ENCODE assay signal across 10 mouse cellular contexts in genomic region chr13:28633541-28634041, GRCm38 (mm10).
DNase-seq lines count a peak whose midpoint lies in the region; ATAC-seq lines count a peak whose summit lies in the region.
"Had no signal": no experiment of that assay in that cellular context is flagged by ENCODE, and none has a peak within 500 bp of the region (broad histone marks: within the 10 kb centered on the region; RNA-seq: fewer than 3 reads in every experiment).

No protein-coding gene starts in this region.

- no peaks in the 10 kb centered on the region for H3K9me3 ChIP-seq in heart, embryonic 11.5 days (replicated peaks; ENCODE audit: control insufficient read depth, low read length)
- no peaks in the 10 kb centered on the region for H3K9me3 ChIP-seq in embryonic facial prominence, embryonic 12.5 days
- H3K9me3 ChIP-seq: limb, embryonic 15.5 days had no signal

- H3K27ac ChIP-seq in heart, embryonic 11.5 days (ENCODE audit: low read depth, low read length) = no peak overlapping the region
- peak overlapping the region; percentile 86 for H3K27ac ChIP-seq in embryonic facial prominence, embryonic 12.5 days
- H3K27ac ChIP-seq: limb, embryonic 15.5 days had no signal

- 52% methylated on average over 5 of the region's 5 CpGs for WGBS in heart, embryonic 11.5 days (ENCODE audit: insufficient replicate concordance)
- WGBS in embryonic facial prominence, embryonic 12.5 days = 23% methylated on average over 5 of the region's 5 CpGs

- H3K4me2 ChIP-seq in heart, embryonic 11.5 days = no peak overlapping the region
- H3K4me2 ChIP-seq in embryonic facial prominence, embryonic 12.5 days (replicated peaks) = no peak overlapping the region
- H3K4me2 ChIP-seq: limb, embryonic 15.5 days had no signal

- no peak overlapping the region for H3K9ac ChIP-seq in heart, embryonic 11.5 days (ENCODE audit: low read depth, low read length)
- no peak overlapping the region for H3K9ac ChIP-seq in embryonic facial prominence, embryonic 12.5 days
- H3K9ac ChIP-seq: limb, embryonic 15.5 days had no signal

- intact Hi-C loops in gastrocnemius, postnatal 14 days (cut with DNase I; ENCODE audit: low total_unique reads) = no loop called here

- H3K4me1 ChIP-seq in heart, embryonic 11.5 days (ENCODE audit: control insufficient read depth, insufficient read depth, low read length) = peaks cover 26% of the 10 kb centered on the region
- H3K4me1 ChIP-seq in embryonic facial prominence, embryonic 12.5 days = peaks cover 54% of the 10 kb centered on the region

- no peak for ATAC-seq in heart, embryonic 11.5 days (replicated peaks; ENCODE audit: insufficient number of reproducible peaks, low FRiP score, low TSS enrichment)
- no peak for ATAC-seq in embryonic facial prominence, embryonic 12.5 days (ENCODE audit: insufficient number of reproducible peaks, insufficient read depth, low FRiP score, low TSS enrichment)

- no peak overlapping the region for H3K4me3 ChIP-seq in heart, embryonic 11.5 days (ENCODE audit: low read depth, low read length)
- no peak overlapping the region for H3K4me3 ChIP-seq in embryonic facial prominence, embryonic 12.5 days
- H3K4me3 ChIP-seq: limb, embryonic 15.5 days had no signal

- H3K36me3 ChIP-seq in heart, embryonic 11.5 days (ENCODE audit: control insufficient read depth, insufficient read depth, low read length) = no peaks in the 10 kb centered on the region
- peaks cover 8% of the 10 kb centered on the region; the same call in 1 of the 2 replicates for H3K36me3 ChIP-seq in embryonic facial prominence, embryonic 12.5 days
- H3K36me3 ChIP-seq: limb, embryonic 15.5 days had no signal

- no peaks in the 10 kb centered on the region for H3K27me3 ChIP-seq in heart, embryonic 11.5 days (ENCODE audit: control insufficient read depth, insufficient read depth, low read length)
- no peaks in the 10 kb centered on the region for H3K27me3 ChIP-seq in embryonic facial prominence, embryonic 12.5 days
- H3K27me3 ChIP-seq: limb, embryonic 15.5 days had no signal

- peak; percentile 81 for DNase-seq in heart, adult 11 months
- DNase-seq in 3T3-L1 (ENCODE audit: low read depth, low spot score) = peak; percentile 49
- peak; percentile 52 for DNase-seq in kidney, postnatal 14 days
- DNase-seq in gastrocnemius, postnatal 14 days = no peak
- no peak for DNase-seq in gastrocnemius, postnatal 25 days
- DNase-seq in lung, postnatal 10 days = no peak
- DNase-seq: cerebellum, adult 9-11 months had no signal

Comparison
In these comparisons a context has a peak if more than half of its experiments do, and no peak if none do; other contexts are left out.
1. DNase-seq: peak in heart, adult 11 months (single experiment), 3T3-L1 (single experiment) and kidney, postnatal 14 days (single experiment); none in gastrocnemius, postnatal 14 days (single experiment), gastrocnemius, postnatal 25 days (single experiment) and lung, postnatal 10 days (single experiment).